Mouse (Mus musculus) right cerebral cortex, postnatal 14 days (tissue): ENCODE data around the gene Gm49337.
A peak's percentile ranks its signal among the peaks of the same experiment; 100 is the strongest.

Experiments used
- DNase-seq: peaks from one replicate; pipeline ENCODE4 v3.0.0; 2022

Gm49337 gene

DNA sequence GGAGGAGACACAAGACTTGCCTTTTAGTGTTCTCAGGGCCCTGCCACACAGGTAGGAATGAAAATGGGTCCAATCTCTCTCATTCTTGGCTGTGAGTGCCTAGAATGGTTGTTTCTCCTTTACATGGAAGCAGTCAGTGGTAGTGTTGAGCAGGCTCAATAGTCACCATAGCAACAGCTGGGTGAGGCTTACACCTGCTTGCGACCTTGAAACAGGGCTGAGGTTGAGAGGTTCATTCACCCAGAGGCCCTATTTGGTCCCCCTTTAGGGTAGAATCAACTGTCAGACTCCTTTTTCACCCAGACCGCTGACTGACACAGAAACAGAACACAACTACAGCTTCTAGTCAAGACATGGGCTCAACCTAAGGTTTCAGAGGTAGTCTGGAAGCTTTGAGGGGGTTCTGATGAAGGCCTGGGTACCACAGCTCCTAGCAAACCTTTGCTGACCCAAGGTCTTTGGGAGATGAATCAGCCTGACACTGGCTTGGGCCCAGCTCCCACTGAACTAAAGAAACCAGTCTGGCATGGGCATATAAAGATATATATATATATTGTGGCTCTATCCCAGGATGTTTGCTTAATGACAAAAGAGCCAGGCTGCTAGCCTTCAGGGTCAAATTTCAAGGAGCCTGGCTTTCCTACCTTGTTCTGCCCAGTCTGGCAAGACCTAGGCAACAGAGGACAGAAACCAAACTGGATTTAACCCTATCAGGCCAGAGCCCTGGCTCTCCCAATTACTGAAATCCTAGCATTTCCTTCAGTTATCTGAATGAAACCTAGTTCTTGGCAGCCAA, 8.2 kb upstream of the Gm49337 start:
- no peak for DNase-seq

DNA sequence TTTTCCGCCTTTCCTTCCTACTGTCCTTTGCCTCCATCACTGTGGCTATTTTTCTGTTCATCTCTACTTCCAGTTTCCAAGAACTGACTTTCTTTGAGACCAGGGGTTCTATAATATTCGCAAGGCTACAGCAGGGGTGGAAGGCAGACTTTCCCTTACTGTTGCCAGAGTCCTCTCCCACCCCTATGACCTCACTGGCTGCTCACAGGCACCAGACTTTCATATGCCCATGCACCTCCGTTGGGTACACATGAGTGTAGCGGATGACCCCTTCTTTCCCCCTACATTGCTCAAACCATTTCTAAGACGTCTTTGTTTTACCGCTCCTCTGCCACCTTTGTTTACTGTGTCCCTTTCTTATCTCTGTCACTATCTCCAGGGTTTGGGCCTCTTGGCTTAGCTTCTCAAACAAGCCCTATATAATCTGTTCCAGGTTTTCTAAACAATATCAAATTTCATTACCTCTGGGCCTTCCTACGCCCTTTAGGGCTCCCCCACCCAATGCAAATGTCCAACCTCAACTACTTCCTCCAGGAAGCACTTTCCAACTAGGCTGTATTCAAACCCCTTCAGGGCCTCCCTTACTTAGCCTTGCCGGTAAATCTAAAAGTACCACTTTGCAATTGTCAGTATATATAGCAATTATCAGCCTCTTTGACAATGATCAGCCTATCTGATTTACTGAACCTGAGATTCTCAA, 7.3 kb upstream of the Gm49337 start:
- no peak for DNase-seq

DNA sequence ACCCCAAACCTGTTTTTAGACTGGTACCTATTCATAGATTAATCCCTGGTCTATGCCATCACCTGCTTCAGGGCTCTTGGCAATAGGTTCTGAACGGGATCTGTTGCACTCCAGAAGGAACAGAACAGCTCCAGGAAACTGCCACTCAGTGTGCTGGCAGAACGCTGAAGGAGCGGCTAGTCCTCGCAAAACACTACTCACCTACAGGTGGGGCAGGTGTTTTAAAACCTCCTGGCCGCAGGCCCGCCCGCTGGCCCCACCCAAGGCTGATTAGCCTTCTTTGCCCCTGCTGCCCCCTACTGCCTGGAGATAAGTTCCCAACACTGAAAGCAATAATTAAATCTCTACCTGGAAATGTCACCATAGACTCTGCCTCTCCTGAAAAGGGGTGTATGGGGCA, 5.8 kb upstream of the Gm49337 start, which contains the start of gene Tspan1:
Gene Tspan1 (minus strand): TSS at position 198 of the 400 bp plus-strand sequence.
- peak; percentile 21 for DNase-seq

DNA sequence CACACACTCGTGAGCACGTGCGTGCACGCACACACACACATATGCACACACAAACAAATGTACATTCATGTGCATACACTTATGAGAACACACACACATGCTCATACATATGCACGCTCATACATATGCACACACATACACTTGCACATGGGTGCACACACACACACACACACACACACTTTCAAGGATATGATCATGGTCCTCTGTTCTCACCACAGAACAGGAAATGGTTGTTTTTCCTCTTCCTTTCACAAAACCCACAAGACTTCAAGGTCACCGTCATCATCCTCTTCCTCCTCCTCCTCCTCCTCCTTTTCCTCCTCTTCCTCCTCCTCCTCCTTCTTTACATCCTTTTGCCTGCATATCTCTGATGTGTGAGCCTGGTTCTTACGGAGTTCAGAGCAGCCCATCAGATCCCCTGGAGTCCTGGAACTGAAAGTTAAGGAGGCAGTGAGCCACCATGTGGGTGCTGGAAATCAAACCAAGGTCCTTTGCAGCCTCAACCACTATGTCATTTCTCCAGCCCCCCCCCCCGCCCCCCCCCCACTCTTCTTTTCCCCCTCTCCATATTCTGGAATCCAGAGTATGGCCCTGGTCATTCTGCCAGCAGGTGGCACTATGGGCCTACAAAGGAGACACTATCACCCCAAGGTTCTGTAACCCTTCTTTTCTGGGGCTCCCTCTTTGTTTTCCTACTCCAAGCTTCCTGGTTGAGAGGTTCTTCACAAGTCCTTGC, 4.4 kb upstream of the Gm49337 start:
- peak; percentile 90 for DNase-seq

DNA sequence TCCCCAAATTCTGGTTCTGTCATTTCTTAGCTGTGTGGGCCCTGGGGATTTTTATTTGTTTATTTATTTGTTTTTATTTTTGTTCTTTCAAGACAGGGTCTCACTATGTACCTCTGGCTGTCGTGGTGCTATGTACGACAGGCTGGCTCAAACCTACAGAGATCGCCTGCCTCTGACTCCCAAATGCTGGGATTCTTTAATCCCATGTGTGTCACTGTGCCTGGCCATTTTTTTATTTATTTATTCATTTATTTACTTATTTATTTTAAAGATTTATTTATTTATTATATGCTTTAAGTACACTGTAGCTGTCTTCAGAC, 3.9 kb upstream of the Gm49337 start:
- DNase-seq = no peak

DNA sequence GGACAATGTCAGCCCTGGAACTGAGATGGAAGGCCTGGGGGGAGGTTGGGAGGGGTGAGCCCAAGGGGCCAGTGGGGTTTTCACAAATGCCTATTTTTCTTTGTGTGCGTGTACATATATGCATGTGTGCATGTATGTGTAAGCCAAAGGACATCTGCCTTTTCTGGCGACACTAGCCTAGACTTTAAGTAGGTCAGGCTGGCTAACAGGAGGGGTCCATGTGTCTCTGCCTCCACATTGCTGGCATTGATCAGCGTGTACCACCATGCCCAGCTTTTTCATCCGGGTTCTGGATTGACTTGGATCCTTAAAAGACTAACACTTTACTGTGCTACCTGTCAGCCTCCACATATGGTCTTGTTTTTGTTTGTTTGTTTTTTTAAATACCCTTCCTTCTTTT, 568 bp downstream of the Gm49337 start:
- DNase-seq = no peak

DNA sequence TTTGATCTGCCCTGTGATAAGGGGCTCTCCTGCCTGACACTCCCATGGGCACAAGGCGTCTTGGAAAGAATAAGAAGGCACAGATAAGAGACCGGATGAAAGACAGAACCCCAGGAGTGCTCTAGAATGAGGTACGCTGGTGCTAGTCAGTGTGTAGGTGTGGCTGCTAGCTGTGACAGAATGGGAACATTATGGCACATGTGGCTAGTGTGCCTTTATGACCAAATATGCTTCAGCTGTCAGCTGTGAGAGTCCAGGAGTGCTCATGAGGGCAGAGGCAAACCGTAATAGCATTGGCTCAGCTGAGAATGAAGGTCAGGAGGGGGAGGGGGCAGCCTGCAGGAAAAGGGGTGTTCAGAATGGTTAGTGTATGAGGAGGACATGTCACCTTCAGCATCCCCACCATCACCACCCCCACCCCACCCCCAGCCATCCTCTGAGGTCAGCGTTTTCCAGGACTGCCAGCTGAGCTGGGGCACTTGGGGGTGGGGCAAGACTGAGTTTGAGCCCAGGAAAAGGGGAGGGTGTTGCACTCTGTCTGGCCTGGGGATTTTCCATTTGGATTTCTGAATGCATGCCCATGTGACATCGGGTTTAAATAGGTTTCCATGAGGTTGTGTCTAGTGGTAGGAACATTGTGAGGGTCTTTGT, 1.4 kb downstream of the Gm49337 start:
- no peak for DNase-seq

DNA sequence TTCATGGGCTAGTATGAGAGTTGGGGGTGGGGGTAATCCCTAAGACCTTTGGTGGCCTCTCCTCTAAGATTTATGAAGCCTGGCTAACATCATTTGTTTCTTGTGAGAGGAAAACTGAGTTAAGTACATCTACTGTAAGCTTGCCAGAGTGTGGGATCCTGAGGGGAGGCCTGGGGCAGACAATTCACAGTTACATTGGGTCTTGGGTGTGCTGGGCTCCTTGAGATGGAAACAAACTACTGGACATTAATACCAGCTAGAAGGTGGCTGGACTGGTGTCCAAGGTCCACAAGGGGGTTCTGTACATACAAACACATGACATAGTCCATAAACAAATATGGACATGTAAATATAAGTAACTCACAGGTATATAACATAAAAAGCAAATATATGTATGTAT, 2.0 kb downstream of the Gm49337 start:
- DNase-seq = no peak

DNA sequence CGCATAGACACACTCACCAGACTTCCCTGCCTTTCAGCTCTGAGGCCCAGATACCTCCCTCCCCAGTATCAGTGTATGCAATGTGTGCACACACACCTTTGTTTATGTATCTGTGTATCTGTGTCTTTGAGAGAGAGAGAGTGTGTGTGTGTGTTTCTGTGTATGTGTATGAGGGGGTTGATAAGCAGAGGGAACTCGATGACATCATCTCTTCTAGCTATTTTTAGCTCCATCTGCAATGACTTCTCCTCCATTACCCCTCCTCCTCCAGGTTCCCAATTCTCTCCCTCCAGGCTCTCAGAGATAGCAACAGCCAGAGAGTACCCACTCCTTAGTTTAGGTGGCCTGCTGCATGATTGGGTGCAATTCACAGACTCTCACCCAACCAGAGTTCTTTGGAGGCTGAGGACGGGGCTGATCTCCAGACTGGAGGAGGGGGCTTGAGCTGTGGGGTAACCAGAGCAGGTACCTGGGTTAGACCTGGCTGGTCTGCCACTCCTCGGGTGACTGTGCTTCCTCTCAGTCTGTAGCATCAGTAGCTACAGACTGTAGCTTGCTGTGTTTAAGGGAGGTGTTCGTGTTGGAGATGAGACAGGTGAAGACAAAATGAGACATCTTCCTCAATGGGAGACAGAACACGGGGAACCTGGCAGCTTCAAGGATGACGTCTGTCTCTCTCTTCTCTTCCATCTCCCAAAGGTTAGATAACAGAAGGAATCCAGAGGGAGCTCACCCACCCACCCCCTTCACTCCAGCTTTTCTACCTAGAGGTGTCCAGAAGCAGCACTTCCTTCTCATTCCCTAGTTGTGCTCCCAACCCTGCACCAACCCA, 2.7 kb downstream of the Gm49337 start:
- DNase-seq = peak; percentile 43

DNA sequence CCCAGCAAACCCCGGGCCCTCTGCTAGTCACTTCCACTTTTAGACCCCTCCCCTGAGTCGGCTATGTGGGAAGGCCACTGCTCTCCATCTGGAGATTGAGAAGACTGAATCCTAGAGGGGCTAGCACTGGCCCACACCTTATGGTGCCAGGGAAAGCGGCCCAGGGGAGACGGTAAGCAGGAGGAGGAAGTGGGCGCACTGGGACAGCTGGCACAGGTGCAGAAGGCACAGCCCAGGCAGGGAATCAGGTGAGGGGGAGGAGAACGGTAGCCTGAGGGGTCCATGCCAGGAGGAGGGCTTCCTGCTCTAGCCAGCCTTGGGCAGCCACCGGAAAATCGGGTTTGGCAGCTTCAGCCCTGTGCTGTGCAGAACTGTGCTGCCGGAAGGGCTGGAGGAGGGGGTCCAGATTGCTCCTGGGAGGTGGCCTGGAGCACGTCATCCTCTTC, 3.4 kb downstream of the Gm49337 start:
- DNase-seq = peak; percentile 71

DNA sequence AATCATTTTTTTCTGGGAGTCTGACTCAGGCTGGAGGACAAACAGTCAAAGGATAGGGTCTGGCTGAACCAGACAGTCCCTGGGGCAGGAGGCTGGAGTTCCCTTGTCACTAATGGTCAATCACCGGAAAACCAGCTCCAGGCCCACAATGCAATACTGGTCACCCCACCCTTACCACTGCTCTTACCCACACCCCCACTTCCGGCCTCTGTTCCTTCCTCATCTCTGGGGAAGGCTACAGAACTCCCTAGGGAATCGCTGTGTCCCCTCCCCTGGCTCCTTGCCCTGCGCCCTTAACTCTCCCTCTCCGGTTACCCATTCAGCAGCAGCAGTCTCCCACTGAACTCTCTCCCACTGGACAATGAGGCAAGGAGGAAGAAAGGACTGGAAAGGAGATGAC, 4.0 kb downstream of the Gm49337 start:
- DNase-seq = peak; percentile 42

DNA sequence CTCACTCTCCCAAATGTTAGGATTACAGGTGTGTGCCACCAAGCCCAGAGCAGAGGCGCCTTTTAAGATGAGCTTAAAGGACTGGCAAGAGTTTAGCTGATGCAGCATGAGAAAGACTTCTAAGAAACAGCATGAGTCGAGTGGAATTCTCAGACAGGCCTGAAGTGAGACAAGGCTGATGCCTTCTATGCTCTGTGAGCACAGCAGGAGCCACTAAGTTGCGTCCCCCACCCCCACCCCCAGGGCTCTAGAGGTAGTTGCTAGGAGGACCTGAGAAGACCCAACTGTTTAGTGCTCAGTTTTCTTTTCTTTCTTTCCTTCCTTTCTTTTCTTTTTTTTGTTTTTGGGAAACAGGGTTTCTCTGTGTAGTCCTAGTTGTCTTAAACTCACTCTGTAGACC, 8.9 kb downstream of the Gm49337 start:
- DNase-seq = no peak

DNA sequence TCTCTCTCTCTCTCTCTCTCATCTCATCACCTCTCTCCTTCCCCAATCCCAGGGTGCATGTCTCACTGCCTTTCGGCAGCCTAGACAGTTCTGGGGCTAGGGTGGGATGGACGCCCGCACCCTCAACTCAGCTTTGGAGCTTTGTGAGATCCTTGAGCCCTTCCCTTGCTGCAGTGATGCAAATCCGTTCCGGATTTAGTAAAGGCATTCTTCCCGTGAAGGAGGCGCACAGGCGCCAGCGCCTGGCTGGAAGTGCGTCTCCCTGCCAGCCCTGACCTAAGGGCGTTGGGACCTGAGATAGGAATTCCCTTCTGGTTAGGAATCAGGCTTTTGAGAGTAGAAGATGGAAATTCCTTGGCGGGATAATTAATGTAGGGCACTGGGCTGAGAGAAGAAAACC, 9.6 kb downstream of the Gm49337 start:
- no peak for DNase-seq

DNA sequence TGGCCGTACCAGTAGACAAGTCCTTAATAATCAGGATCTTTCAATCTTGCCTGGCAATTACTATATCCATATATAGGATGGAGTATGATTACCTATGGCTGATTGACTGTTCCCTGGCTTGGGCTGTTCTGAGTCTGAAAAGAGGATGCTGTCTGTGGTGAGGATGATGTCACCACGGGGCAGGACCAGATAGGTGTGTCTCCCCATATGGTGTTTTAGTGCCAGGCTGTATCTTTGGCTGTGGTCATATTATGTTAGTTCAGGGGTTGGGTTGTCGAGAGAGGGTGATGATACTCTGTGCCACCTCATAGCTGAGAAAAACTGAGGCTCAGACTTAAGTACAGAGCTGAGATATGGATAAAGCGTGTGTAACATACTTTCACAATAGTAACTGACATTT, 11.9 kb downstream of the Gm49337 start:
- DNase-seq = no peak

DNA sequence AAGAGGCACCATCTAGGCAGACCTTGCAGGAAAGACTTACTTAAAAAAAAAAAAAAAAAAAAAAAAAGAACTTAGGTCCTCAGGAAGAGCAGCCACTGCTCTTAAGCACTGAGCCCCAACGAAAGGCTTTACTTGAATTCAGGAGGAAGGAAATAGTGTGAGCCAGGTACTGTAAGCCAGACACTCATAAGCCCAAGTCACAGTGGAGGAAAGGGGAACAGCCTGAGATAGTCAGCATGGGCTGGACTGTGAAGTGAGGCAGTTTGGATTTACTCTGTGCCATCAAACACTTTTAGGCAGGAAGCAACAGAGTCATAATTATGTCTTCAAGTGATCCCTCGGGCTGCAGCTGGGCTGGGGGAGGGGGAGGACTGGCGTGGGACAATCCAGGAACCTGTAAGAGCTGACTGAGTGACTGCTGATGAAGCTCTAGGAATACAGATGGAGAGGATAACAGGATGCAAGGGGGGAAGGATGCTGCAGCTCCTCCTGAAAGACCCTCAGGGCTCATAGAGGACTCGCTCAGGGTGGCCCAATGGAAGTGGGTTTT, 19.2 kb downstream of the Gm49337 start:
- peak; percentile 12 for DNase-seq

DNA sequence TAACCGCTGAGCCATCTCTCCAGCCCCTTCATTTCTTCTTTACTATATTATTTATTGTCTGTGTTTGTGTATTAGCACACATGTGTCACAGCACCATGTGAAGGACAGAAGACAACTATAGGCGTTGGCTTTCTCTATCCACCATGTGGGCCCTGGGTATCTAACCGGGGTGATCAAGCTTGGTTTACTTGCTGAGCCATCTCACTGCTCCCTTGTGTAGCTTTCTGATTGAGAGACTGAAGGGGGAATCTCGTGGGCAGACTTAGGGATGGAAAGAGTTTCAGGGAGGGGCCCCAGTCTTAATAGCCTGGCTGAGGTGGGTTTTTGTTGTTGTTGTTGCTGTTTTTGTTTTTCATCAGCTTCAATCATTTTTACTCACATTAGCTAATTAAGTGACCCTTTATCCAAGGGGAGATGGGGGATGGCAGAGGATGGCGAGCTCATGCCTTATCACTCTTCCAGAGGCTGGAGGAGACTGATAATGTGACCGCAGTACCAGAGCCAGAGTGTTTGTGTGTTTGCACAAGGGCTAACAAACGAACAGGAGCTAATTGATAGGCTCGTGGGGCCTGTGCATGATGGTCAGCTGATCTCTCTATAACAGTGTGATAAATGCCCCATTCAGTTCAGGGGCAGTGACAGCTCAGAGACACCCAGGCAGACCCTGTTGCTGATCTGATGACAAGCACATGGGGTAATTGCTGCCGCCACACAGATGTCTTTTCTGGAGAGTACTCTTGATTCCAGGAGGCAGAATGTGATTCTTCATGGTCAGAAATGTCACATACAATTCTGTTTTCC, 20.6 kb downstream of the Gm49337 start:
- DNase-seq = no peak

DNA sequence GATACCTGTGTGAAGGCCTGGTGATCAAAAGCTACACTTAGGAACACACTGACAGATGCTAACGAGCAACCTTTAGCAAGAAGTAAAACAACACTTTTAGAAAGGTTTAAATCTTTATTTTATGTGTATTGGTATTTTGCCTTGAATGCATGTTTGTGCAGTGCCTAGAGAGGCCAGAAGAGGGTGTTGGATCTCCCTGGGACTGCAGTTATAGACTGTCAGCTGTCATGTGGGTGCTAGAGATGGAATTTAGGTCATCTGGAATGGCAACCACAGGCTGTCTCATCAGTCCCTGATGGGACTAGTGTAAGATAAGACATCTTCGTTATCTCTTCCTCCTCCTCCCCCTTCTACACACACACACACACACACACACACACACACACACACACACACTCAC, 25.2 kb downstream of the Gm49337 start:
- no peak for DNase-seq

DNA sequence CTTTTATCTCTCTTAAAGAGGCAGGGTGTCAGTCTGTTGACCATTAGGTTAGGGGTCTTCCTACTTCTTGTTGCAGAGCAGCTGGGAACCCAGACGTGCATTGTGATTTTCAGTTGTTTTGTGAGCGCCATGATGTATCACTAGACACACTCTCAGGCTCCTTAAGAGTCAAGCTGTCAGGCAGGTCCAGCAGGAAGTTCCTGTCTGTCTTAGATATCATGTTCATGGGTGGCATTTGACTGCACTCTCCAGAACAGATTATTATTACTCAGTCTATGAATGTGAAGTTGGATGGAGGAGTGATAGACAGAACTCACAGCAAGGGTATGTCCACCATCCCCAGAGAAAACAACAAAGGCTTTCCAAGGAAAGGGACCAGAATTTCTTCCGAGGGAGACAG, 31.2 kb downstream of the Gm49337 start:
- DNase-seq = no peak

DNA sequence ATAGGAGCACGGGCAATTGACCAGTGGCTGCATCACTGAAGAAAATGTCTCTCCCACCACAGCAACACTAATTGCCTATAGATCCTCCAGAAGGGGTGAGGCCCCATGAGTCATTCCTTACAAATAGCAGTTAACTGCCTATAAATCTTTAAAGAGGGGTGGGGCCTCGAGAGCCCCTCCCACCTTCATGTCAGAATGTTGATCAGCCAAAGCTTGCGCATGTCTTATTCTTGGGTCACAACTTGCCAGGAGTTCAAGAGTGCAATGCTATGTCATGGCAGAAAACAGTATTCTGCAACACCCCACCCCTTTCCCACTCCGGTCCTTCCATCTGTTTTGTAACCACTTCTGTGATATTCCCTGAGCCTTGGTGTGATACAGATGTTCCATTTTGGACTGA, 33.3 kb downstream of the Gm49337 start:
- DNase-seq = no peak

DNA sequence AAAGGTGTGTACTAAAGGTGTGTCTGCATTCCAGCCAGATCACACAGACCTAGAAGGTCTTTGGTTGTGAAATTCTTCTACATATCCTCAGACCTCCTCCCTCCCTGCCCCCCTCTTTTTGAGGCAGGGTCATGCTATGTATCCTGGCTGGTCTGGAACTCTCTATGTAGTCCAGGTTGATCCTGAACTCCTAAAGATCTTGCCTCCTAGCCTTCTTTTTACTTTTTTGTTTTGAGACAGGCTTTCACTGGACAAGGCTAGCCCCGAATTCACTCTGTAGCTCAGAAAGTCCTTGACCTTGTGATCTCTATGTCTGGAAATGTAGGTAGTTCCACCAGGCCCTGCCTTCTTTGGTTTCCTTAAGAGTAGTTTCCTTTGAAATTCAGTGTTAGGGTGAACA, 35.7 kb downstream of the Gm49337 start:
- DNase-seq = no peak

DNA sequence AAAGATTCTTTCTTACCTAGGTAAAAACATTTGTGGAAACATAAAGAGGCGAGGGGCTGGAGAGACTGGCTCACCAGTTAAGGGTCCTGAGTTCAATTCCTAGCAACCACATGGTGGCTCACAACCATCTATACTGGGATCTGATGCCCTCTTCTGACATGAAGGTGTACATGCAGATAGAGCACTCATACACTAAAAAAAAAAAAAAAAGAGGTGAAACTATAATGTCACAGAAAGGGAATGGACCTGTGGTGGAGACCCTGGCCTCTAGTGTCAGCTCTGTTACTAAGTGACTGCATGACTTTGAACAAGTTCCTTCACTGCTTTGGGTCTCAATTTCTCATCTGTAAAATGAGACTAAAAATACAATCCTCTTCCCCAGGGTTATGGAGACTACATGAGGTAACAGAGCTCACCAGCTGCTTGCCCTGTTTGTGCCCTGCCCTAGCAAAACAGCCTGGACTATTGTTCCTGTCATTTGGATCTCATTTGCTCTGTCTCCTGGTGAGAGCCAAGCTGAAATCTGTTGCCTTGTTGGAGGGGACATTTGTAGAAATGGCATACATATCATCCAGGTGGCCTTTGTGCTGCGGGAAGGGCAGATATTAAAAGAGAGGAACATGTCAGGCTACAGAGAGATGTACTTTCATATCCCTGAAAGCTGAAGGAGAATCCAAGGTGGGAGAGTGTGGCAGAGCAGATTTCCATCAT, 42.9 kb downstream of the Gm49337 start:
- no peak for DNase-seq
